Mouse (Mus musculus): ENCODE measurements around the gene Atp2a1.

DNA sequence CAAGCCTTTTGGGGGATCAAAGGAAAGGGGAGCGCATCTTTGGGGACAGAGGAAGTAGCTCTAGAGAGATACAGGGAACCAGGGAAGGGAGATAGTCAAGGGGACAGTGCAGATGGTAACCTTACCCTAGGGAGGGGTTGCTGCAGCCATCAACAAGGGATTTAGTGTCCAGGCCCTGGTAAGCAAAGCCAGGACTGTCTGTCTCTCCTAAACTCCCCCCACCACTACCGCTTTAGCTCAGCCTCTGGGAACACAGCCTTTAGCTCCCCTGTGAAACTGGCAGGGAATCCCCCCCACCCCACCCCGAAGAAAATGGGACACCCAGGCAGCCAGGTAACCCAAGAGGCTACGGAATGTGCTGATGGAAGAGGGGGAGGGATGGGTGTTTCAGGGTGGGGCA is 639 bp upstream of the Atp2a1 start:
- TF ChIP-seq GATA1 (IDR thresholded peaks at IDR 0.05; ENCODE audit: borderline replicate concordance, low read length): no peak
- TF ChIP-seq FLI1 (IDR thresholded peaks at IDR 0.05; ENCODE audit: low read length): no peak

Data from megakaryocyte, embryonic 14.5 days (primary cell).